Mouse (Mus musculus) liver, postnatal 0 days (tissue): ENCODE measurements around the gene Glyr1.

Source experiments
- CTCF ChIP-seq: sonication (generic); IDR thresholded peaks from 2 replicates; pipeline ENCODE4 v1.5.1; 2016; ENCODE audit warnings: antibody characterized with exemption, low read depth
- EP300 ChIP-seq: IDR thresholded peaks from 2 replicates; pipeline ENCODE4 v1.6.1; 2016; ENCODE audit warnings: antibody characterized with exemption, low read depth, mild to moderate bottlenecking

DNA sequence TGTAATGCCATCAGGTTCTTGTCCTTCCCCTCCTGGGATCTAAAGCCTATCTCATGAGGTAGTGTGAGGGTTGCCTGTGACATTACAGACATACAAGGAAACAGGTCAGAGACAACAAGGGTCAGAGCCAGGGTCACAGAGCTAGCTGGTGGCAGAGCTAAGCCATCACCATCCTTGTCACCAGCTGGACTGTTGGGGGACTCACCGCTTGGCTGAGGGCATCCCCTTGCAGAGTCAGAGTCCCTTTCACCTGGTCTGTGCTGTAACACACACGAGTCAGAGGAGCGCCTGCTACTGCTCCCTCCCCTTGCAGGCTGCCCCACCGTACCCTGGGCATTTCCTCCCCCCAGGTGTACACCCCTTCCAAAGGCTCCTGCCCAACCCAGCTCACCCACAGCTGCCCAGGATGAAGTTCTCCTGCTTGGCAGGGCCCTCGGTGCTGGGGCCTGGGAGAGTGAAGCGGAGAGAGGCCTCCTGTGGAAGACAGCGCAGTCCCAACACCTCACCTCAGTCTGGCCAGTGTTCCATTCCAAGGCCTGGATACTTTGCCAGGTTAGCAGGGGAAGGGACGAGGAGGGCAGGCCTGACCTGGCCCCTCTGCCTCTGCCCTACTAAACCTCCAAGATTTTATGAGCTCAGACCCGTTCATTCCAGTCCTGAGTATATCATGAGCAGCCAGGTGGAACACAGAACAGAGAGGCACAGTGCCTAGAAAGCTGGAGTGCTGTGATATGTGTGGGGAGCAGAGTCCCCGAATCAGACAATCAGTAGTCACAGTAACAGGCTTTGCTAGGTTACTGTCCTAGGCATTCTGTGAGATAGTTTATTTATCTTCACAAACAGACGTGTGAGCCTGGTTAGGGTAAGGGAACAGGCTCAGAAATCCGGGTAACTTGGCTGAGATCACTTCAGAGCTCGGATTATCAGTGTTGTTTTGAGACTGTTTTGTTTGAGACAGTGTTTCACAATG lies 37.3 kb downstream of the Glyr1 start:
- TF ChIP-seq CTCF (no peak), EP300 (peak; percentile 91)
